Mouse (Mus musculus) adrenal gland, adult 2 months (tissue): ENCODE data around the gene Nufip2. TPM values are rescaled to one million over a fixed set of nuclear protein-coding genes. Genes with fewer than 3 reads are reported as not detected.
A peak's percentile ranks its signal among the peaks of the same experiment; 100 is the strongest.
"Not testable (repeated sequence)": the region's sequence is repeated elsewhere in the genome, so short reads cannot be mapped to it uniquely, and the experiment has no call there.

Experiments
- DNase-seq: peaks from one replicate; pipeline ENCODE4 v3.0.0; 2021
- long read RNA-seq: library from polyadenylated mRNA; stranded (forward); transcript quantifications from one replicate; pipeline ENCODE4 v2.0.0, GENCODE M21; 2021
- polyA plus RNA-seq: library from polyadenylated mRNA; depleted of rRNA; stranded (reverse); fragments of >200 nt; gene quantifications from 2 replicates; pipeline ENCODE4 v1.2.3, GENCODE M21; 2012; rRNA removed
- total RNA-seq, 2 experiments: library from RNA; stranded (reverse); gene quantifications; 2 replicates each; pipeline ENCODE4 v1.2.3; 2021

Gene Nufip2
- total RNA-seq (100 to 1,000 TPM in 1 of 2 experiments, 10 to 100 TPM in 1; 63.7 to 111 TPM), polyA plus RNA-seq (21.9 and 25.4 TPM in 2 replicates)
- long read RNA-seq, full-length matches to known transcripts: 3 of 7 reads
- long read RNA-seq, partial matches to known transcripts: 1 of 7 reads
- long read RNA-seq, other reads (novel, unspliced or antisense): 3 of 7 reads

DNA sequence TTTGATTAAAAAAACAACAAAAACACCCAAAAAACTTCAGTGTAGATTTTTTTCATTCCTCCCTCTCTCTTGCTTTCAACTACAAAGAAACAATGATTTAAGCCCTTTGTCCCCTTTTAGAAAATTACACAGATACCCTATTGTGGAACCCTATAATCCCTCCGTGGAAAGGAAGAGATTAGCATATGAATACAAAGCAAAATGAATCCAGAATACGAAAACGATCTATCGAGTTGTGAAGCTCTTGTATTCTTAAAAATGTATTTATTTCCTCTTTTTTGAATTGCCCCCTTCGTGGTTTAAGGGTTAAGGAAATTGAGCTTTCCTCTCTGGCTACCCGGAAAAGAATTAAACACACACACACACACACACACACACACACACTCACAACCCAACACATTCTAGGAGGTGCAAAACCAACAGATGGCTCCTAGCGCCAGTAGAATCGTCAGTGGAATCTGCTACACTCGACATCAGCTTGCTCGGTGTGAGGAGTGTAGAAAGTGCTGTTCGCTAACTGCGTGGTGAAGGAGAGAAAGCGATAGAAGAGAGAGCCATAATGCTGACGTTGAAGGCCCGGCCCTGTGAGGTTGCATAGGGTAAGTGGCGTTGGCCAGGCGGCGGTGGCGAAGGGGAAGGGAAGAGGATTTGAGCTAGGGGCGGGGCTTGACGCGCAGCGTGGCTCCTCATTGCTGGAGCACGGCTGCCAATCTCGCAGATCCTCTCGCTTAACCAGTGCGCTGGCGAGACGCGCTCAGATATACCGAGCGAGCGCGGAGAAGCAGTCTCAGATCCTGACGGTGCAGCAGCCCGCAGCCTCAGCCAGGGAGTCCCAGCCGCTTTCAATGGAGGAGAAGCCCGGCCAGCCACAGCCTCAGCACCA is at the start of gene Nufip2:
Gene Nufip2 (plus strand): TSS at position 773 of the 883 bp plus-strand sequence.
- DNase-seq: peak; percentile 100

DNA sequence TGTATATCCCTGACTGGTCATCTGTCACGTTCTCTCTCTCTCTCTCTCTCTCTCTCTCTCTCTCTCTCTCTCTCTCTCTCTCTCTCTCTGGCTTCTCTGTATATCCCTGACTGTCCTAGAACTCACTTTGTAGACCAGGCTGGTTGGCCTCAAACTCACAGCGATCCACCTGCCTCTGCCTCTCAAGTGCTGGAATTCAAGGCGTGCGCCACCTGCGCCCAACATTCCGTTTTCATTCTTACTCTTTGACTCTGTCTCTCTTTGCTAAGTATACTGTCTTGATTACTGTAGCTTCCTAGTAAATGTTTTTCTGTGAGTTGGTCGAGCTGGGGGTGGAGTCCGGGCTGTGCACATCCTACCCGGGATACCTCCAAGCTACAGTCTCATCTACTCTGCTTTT is 44.6 kb upstream of the Nufip2 start:
- DNase-seq: no peak

DNA sequence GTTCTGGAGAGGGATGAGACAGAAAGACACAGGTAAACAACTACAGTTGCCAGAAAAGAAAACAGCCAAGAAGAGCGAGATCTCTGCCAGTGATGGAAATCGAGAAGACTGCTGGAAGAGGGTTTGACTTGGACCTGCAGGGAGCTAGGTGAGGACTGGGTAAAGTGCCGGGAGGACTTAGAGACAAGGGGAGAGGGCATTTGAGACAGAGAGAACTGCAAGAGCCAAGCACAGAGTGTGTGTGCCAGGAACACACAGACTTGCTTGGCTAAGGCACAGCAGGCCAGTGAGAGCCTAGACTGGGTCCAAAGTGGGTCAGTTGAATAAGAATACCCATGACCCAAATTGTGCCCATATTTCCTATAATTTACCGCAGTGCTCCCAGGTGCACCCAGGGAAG is 40.5 kb upstream of the Nufip2 start:
- DNase-seq: no peak

DNA sequence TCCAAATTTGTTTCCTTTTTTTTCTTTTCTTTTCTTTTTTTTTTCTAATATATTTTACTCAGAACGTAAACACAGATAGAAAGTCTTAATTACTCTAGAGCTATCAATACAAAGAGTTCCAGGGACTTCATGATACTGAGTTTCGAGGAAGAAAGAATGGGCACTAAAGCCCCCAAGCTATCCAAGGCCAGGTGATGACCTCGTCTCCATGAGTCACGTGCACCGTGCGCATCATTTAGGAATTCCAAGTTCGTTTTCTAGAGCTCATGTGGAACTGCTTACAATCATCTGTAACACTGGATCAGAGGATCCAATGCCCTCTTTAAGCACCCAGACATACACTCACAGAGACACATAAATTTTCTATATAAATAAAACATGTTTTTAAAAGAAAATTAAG is 37.1 kb upstream of the Nufip2 start:
- peak; percentile 59 for DNase-seq

DNA sequence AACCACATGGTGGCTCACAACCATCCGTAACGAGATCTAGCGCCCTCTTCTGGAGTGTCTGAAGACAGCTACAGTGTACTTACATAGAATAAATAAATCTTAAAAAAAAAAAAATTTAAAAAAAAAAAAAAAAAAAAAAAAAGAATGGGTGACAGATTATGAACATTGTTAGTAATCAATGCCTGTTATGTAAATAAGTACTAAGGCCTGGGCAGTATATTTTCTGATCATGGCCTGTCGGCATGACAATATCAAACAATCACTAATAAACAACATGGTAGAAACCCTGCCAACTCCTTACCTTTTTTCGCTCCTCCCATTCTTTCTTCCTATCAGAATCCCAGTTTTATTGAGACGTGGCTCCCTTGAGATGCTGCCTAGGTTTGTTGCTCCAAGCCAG is 33.5 kb upstream of the Nufip2 start:
- no peak for DNase-seq

DNA sequence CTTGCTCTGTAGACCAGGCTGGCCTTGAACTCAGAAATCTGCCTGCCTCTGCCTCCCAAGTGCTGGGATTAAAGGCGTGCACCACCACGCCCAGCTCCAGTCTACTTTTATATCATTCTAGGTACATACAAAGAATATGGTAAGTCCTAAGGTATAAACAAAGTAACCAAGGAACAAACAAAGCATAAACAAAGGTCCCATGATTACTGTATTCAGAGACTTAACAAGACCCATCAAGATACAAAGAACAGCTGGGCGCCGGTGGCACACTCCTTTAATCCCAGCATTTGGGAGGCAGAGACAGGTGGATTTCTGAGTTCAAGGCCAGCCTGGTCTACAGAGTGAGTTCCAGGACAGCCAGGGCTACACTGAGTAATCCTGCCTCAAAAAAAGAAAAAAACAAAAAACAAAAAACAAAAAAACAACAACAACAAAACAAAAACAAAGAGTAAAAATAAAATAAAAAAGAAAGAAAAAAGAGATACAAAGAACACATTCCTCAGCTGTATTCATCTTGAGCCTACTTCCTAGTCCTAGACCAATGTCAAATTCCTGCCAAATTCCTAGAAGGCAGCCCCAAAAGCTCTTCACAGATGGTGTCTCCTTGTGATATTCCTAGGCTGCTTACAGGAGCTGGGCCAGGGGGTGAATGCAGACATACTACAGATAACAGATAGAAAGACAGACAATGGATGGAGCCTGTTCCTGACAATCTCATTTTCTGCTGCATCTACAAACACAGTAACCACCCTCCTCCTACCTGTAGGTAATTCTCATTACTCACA is 32.4 kb upstream of the Nufip2 start:
- not testable (repeated sequence) for DNase-seq

DNA sequence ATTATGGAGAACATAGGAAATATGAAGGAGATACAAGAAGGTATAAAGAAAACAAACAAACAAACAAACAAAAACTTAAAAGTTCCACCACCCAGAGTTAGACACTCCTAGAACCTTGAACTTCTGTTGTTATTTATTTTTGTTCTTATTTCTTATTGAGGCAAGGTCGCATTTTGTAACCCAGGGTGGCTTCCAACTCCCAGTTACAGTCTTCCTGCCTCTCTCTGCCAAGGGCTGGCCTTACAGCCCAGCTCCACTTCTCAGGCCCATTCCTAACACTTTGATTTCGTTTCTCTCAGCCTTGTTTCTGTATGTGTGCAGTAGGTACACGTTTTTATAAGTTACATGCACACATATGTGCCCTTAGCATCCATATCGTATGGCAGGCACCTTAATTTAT is 26.0 kb upstream of the Nufip2 start:
- DNase-seq: peak; percentile 31

DNA sequence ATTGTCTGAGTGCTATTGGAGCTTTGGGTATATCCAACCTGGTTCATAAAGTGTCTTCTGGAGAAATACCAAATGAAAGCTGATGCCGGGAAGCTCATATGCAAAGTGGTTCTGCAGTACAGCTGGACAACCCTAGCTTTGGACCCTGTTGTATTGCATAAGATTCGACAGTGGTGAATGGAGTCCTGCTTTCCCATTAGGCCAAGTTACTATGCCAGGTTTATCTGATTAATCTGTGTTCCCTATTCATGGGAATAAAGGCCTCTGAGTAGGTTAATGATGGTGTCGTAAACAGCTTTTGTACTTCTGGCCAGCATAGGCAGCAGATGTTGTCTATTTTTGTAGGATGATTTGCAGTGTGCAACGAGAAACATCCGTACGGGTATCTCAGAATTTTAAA is 22.3 kb upstream of the Nufip2 start:
- no peak for DNase-seq

DNA sequence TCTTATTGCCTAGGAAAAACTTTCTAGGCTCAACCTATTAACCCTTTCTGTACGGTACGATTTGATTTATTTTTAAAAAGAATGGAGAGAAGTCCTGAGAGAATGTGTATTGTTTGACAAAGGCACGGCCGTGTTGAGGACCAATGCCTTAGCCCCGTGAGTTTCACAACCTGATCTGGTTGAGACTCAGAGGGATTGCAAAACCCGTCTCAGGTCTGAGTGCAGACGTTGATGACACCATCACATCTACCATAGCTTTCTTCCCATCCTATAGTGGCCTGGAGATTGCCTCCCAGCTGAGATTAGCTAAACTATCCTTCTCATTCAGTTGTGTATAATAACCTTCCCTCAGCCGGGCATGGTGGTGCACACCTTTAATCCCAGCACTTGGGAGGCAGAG is 21.9 kb upstream of the Nufip2 start:
- no peak for DNase-seq

DNA sequence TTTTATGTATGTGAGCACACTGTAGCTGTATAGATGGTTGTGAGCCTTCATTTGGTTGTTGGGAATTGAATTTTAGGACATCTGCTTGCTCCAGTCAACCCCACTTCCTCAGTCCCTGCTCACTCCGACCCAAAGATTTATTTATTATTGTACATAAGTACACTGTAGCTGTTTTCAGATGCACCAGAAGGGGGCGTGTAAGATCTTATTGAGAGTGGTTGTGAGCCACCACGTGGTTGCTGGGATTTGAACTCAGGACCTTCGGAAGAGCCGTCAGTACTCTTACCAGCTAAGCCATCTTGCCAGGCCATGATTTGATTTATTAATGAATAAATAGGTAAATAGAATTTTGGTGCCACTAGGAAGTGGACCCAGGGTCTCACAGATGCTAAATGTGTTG is 20.6 kb upstream of the Nufip2 start:
- DNase-seq: not testable (repeated sequence)

DNA sequence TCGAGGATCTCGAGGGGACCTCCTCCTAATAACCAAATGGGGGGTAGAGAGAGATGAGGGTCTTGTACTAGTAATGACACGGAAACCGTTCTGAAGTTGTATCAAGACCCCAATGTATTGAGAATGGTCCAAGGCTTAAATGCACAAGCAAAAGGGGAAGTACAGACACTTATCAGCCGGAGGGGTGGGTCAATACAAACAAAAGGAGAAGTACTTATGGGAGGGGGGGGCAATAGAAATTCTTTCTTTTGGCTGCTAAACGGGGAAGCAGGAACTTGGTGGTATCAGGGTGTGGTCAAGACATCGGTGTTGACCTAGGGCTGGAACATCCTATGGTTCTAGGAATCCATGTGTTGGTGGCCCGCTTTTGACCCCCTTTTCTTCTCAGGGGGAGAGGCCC is 19.2 kb upstream of the Nufip2 start:
- DNase-seq: not testable (repeated sequence)

DNA sequence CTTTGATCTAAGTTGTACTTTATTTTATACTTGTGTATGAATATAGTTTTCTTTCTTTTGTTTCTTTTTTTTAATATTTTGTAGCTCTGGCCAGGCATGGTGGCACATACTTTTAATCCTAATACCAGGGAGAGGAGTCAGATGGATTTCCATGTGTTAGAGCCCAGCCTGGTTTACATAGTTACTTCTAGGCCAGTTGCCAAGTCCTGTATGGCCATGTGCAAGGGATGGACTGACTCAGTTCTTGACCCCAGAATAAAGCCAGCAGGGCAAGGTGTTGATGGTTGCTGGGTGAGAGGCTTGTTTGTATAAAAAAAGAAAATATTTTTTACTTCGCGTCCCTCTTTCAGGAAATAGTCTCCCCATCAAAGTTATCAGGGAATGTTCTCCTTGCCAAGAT is 13.2 kb upstream of the Nufip2 start:
- DNase-seq: no peak

DNA sequence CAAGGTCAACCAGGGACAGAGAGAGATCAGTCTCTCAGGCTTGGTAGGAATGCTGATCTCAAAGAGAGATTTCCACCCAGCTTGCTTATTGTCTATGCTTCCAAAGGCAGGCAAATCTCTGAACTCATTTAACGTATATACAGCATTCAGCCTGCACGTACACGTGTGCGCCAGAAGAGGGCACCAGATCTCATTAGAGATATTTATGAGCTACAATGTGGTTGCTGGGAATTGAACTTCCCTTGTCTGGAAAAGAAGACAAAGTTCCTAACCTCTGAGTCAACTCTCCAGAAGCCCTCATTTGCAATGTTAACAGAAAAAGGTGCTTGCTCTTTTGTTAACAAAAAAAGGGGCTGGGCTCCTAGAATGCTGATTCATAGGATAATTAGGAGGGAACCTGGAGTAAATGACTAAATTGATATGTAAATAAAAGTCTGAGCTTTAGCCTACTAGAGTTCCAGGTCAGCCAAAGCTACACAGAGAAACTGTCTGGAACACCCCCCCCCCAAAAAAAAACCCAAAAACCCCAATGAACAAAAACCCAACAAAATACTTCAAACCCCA is 12.4 kb upstream of the Nufip2 start:
- DNase-seq: no peak

DNA sequence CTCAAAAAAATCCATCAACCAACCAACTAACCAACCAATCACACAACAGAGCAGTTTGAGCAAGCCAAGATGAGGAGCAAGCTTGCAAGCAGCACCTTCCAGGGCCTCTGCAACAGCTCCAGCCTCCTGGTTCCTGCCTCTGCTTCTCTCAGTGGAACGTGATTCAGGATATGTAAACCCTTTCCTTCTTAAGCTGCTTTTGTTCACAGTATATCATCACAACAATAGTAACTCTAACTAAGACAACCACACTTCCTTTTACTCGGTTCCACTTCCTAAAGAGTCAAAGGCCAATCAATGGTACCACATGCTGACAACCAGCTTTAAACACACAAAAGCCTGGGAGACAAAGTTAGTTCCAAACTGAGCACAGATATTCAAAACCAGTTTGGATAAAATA is 5.9 kb upstream of the Nufip2 start:
- DNase-seq: no peak

DNA sequence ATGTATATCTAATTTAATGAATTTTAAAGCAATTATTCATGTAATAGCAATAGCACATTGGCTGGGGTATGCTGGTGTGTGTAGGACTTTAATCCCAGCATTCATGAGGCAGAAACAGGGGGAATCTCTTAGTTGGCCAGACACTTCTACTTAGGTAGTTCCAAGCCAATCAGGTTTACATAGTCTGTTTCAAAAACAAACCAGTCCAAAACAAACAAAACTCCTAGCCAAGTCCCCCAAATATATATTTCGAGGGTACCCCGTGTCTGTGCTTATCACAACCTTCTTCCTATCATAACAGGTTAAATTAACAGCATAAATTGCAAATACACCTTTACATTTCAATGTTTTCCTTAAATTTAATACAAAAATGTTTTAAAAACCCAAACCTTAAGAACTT is 1.1 kb upstream of the Nufip2 start:
- no peak for DNase-seq

DNA sequence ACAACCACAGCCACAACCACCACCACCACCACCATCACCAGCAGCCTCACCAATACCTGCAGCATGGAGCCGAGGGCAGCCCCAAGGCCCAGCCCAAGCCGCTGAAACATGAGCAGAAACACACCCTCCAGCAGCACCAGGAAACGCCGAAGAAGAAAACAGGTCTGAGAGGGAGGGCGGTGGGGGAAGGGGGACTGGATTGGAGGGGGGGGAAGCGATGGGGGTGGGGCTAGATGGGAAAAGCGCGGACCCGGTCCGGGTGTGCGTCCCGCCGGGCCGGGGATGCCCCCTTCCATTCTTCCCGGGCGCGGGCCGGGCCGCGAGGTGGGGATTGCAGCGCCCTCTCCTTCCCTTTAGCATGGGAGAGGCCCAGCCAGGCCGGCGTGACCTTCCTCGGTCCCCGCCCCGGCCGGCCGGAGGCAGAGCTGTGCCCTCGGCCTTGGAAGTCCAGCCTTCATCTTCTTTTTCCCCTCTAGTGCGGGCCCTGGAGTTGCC is 438 bp downstream of the Nufip2 start:
- peak; percentile 80 for DNase-seq

DNA sequence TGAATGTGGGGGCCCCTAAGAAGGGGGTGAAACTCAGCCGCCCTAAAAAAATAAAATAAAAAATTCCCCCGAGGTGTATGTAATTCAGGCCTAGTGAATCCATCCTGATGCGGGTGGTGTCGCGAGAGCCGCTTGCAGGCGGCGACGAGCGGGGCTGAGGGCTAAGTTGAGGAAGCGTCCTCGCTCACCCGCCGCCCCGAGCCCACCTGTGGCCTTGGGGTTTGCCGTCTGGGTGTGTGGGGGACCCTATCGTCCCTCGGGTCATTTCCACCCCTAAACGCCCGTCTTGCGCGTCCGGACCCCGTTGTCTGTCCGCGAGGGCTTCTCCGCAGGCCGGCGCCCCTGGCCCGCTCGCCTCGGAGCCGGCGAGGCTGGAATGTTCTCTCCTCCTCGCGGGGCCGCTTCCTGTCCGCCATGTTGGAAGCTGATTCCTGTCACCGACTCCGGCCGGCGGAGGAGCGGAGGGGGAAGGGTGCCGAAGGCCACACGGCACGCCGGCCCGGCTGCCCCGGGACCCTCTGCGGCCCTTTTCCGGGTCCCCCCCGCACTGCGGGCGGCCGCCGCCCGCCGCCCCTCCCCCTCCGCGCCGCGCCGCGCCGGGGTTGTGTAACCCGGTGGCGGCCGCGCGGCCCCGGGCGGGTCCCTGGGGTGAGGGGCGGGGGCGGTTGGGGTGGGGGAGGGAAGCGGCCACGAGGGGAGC is 1.0 kb downstream of the Nufip2 start:
- peak; percentile 84 for DNase-seq

DNA sequence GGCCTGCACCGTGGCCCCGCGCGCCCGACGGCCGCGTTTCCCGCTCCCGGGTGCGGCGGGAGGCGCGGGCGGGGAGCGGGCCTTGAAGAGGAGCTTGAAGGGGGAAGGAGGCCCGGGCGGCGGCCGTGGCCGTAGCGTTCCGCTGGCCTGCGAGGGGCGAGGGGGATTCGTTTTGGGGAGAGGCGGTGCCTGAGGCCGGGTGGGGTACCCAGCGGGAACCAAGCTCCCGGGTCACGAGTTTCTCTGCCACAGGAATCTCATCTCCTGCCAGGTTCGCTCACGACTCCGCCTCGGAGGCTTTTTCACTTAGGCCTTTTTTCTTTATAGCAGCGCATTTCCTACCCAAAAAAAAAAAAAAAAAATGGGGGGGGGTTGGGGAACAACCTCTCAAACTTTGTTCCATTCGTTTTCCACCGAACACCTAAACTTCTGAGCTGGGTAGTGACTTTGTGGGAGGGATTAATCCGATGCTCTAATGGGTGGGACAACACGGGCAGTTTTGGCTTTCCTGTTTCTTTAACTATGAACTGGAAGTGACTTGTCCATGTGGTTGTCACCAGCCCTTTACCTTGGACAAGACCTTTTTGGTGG is 1.7 kb downstream of the Nufip2 start:
- DNase-seq: peak; percentile 73

DNA sequence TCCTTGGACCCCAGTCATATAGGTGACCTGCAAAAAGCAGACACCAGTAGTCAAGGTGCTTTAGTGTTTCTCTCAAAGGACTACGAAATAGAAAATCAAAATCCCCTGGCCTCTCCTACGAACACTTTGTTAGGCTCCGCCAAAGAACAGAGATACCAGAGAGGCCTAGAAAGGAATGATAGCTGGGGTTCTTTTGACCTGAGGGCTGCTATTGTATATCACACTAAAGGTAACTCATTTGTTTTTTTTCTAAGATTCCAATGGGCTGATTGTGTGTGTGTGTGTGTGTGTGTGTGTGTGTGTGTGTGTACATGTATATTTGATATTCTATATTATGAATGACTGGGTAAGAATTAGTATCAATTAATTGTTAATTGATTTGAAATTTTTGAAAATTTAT is 7.1 kb downstream of the Nufip2 start:
- DNase-seq: no peak

DNA sequence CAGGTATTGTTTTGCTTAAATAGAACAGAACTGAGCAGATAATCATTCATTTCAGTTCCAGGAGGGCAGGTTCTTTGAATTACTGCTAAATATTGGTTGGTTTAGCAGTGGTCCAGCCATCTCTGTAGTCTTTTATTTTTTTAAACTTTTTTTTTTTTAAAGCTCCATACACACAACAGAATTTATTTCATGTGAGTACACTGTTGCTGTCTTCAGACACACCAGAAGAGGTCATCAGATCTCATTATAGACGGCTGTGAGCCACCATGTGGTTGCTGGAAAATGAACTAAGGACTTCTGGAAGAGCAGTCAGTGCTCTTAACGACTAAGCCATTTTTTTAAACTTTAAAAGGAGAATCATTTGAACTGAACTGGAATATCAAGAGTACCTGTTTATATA is 11.3 kb downstream of the Nufip2 start:
- no peak for DNase-seq

DNA sequence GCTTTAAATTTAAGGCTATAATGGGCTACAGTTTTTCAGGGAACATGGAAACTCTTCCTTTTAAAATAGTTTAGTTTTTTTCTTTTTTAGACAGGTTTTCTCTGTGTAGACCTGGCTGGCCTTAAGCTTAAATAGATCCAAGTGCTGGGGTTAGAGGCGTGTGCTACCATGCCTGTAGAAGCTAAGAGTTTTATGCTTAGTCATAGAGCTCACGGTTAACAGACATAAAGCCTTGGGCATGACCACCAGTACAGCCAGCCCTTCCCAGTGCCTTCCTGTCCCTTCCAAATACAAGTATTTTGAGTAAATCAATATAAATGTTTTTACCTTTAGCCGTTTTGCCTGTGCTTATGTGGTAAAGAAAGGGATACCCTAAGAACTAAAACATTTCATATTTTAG is 20.0 kb downstream of the Nufip2 start:
- no peak for DNase-seq
